Mouse (Mus musculus) lung, adult 18-20 months (tissue): ENCODE measurements around the gene Sptbn1.

Source experiments
- DNase-seq, 2 experiments: peaks; one replicate each; pipeline ENCODE4 v3.0.0; 2022; ENCODE audit warnings: mixed read lengths in 2 of 2

The Sptbn1 gene

GRCm38 (mm10) chr11:30113631-30114030 is 154.3 kb downstream of the Sptbn1 start:
- no peak for DNase-seq

- DNase-seq = no peak
These were observed 157.3 kb downstream of the Sptbn1 start for GRCm38 (mm10) chr11:30110634-30111033.

DNA sequence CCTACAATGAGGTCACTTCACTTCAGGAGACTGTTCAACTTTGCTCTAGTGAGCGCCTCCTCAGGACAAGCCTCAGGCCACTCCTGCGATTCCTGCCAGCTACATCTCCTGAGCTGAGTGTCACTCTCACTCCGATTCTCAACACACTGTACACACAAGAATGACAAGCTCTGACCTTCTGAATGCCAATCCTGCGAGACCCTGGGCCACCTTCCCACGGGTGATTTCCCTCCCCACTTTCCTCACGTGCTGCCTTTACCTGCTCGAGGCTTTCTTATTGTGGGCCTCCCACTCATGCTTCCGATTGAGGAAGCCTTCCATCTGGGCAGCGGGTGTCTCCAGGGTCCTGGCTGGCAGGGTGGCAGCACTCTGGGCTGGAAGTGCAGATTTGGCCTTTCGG is 163.8 kb downstream of the Sptbn1 start:
- no peak for DNase-seq

DNA sequence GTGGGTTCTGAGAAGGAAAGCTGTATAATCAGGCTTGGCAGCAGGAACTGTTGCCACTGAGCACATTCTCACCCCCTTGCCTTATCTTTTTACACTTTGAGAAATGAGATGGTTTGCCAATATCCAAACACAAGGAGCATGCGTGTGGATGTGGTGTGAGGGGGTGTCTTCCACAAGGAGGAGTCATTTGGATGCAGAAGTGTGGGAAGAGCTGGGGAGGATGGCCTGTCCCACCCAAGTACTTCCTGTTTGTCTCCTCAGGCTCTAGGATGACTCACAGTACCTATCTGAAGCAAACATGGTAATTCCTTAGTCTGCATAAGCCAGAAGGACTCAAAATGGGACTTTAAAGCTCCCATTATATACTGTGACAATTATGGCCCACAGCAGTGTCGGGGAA is 165.4 kb downstream of the Sptbn1 start:
- DNase-seq = peak; percentile 14 to 24

DNA sequence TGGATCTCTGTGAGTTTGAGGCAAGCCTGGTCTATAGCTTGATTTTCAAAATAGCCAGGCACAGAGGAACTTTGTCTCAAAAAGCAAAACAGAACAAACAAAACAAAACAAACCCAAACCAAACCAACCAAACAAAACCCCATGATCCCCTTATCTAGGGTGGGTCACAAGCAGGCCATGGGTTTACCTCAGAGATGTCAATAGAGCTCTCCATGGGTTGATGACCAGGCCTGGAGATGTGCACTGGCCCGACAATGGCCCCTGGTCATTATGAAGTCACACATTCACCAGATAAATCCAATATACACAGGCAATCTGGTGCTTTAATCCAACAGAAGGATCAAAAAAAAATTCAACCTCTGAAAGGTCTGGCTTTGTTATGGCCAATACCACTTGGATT is 166.2 kb downstream of the Sptbn1 start:
- no peak for DNase-seq

DNA sequence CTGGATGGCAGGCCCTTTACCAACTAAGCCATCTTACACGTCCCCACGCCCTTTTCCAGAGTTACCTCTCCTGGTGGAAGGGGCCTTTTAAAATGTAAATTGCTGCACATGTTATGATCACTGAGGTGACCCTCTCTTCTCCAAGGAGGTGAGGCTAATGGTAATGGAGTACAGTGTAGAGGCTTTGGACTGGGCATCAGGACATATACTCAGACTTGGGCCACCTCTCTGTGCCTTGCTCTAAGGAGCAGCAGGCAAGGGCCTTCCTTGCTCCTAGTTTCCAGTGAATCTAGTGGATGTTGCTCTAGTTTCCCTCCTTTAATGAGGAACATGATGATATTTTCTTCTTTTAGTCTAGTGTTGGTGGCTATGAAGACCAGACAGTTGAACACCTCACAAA is 166.8 kb downstream of the Sptbn1 start:
- no peak for DNase-seq

DNA sequence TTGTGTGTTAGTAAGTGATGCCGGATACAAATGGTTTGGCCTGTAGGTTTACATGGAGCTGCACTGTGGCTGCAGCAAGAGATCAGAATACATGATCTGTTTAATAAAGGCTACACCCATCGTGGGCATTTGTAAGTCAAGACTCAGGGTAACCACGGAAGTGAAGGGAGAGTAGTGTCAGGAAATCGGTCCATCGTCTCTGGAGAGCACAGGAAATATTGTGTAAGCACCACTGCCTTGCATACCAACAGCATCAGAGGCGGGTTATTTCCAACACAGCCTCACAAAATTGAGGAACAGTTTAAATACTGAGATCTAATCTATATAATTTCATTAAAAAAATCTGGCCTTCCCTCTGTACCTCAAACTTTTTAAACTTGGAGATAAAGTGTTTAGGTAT is 168.1 kb downstream of the Sptbn1 start:
- DNase-seq = no peak

GRCm38 (mm10) chr11:30095212-30095773 is 172.7 kb downstream of the Sptbn1 start:
- peak in 1 of 2 experiments; percentile 10 for DNase-seq

DNA sequence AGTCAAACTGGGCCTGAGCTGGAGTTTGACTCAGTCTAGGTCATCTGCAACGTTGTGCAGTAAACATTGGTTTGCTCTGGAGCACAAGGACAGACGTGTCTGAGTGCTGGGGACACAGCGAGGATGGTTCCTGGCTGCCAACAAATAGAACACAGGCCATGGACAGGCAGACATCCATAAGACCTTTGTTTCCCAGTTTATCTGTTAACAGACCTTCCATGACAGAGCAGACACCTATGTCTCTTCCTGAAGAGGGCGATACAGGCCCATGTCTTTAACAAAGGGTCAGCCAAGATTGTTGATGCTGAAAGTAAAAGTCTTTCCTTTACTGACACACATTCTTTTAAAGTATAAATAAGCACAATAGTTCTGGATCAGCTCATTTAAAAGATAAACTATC is 176.1 kb downstream of the Sptbn1 start:
- no peak for DNase-seq

- no peak for DNase-seq
These were observed 182.9 kb downstream of the Sptbn1 start for GRCm38 (mm10) chr11:30085114-30085513.

DNA sequence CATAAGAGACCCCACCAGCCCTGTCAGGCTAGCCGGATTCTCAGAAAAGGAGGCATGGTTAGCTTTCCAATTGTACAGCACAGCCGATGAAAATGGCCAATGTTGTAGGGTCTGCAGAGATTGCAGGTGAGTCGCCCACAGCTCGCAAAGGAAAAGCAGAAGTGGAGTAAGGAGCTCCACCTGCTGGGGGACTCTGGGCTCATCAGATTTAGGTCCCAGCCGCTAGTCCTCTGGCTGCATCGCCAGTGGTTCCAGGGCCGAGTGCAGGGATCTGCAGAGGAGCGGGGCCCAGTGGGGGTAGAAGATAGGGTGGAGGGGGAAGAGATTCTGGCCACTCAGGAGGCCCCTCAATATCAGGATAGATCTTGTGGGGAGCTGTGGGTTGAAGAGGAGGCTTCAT is 210.7 kb downstream of the Sptbn1 start:
- no peak for DNase-seq
